Mouse (Mus musculus) urinary bladder, adult 2 months (tissue): ENCODE data around the gene Ssc5d. TPM values are rescaled to one million over a fixed set of nuclear protein-coding genes. Genes with fewer than 3 reads are reported as not detected.
A peak's percentile ranks its signal among the peaks of the same experiment; 100 is the strongest.
"Not testable (repeated sequence)": the region's sequence is repeated elsewhere in the genome, so short reads cannot be mapped to it uniquely, and the experiment has no call there.

Source experiments
- DNase-seq: peaks from one replicate; pipeline ENCODE4 v3.0.0; 2022; ENCODE audit warnings: low spot score
- polyA plus RNA-seq: library from polyadenylated mRNA; depleted of rRNA; stranded (reverse); fragments of >200 nt; gene quantifications from 2 replicates; pipeline ENCODE4 v1.2.3, GENCODE M21; 2012; rRNA removed

Gene Ssc5d
- 10.5 and 12.9 TPM in 2 replicates for polyA plus RNA-seq

GRCm38 (mm10) chr7:4925441-4926381, at the start of gene Ssc5d:
TSS of gene Ssc5d (plus strand) at chr7:4925785.
- DNase-seq, result no peak

- peak; percentile 75 for DNase-seq
These were observed 48.8 kb upstream of the Ssc5d start, which contains the start of gene Isoc2a for GRCm38 (mm10) chr7:4876753-4877221. TSS of gene Isoc2a (plus strand) at chr7:4877153.

GRCm38 (mm10) chr7:4877226-4877625, 48.4 kb upstream of the Ssc5d start:
- DNase-seq, result no peak

GRCm38 (mm10) chr7:4878186-4878585, 47.4 kb upstream of the Ssc5d start:
- no peak for DNase-seq

GRCm38 (mm10) chr7:4879036-4879435, 46.5 kb upstream of the Ssc5d start:
- not testable (repeated sequence) for DNase-seq

- DNase-seq, result no peak
These were observed 38.9 kb upstream of the Ssc5d start for GRCm38 (mm10) chr7:4886680-4887079.

- DNase-seq, result no peak
These were observed 30.4 kb upstream of the Ssc5d start for GRCm38 (mm10) chr7:4895186-4895585.

GRCm38 (mm10) chr7:4898851-4899648, 26.5 kb upstream of the Ssc5d start:
- peak; percentile 20 for DNase-seq

GRCm38 (mm10) chr7:4899649-4900522, 25.7 kb upstream of the Ssc5d start:
- peak; percentile 22 for DNase-seq

GRCm38 (mm10) chr7:4900523-4900851, 25.1 kb upstream of the Ssc5d start:
- DNase-seq, result no peak

- DNase-seq, result peak; percentile 15
These were observed 24.4 kb upstream of the Ssc5d start for GRCm38 (mm10) chr7:4901171-4901570.

- DNase-seq, result no peak
These were observed 23.2 kb upstream of the Ssc5d start for GRCm38 (mm10) chr7:4902404-4902803.

- DNase-seq, result no peak
These were observed 19.1 kb upstream of the Ssc5d start, which contains the start of gene Gm36210 for GRCm38 (mm10) chr7:4906466-4906950. TSS of gene Gm36210 (minus strand) at chr7:4906516.

- DNase-seq, result no peak
These were observed 14.0 kb upstream of the Ssc5d start for GRCm38 (mm10) chr7:4911561-4911960.

- no peak for DNase-seq
These were observed 13.3 kb upstream of the Ssc5d start for GRCm38 (mm10) chr7:4912248-4912647.

GRCm38 (mm10) chr7:4915007-4915665, 10.4 kb upstream of the Ssc5d start, which contains the start of gene Zfp628:
TSS of gene Zfp628 (plus strand) at chr7:4915217.
- peak; percentile 95 for DNase-seq

- no peak for DNase-seq
These were observed 9.7 kb upstream of the Ssc5d start for GRCm38 (mm10) chr7:4915669-4916416.

- no peak for DNase-seq
These were observed 8.1 kb upstream of the Ssc5d start for GRCm38 (mm10) chr7:4917494-4917893.

GRCm38 (mm10) chr7:4918681-4919080, 6.9 kb upstream of the Ssc5d start:
- DNase-seq, result no peak

GRCm38 (mm10) chr7:4919096-4919495, 6.5 kb upstream of the Ssc5d start:
- no peak for DNase-seq
